Mouse (Mus musculus) G1E (cell line): ENCODE measurements around the gene Rtp4. TPM values are rescaled to one million over a fixed set of nuclear protein-coding genes. Genes with fewer than 3 reads are reported as not detected.

ENCODE experiments used
- ATAC-seq: 2 replicates; pipeline ENCODE4 v1.8.0; 2016; ENCODE audit warnings: mild to moderate bottlenecking; ENCODE audit not compliant: insufficient number of reproducible peaks, poor library complexity, low FRiP score, severe bottlenecking; ENCODE audit errors: extremely low read depth
- DNase-seq: peaks from one replicate; pipeline ENCODE4 v3.0.0; 2012; ENCODE audit warnings: low spot score
- H3K27me3 ChIP-seq: 2 replicates; pipeline ENCODE4 v1.6.1; 2012; ENCODE audit warnings: mild to moderate bottlenecking, low read length, inconsistent platforms; ENCODE audit not compliant: insufficient read depth
- H3K36me3 ChIP-seq: replicated peaks from 2 replicates; pipeline ENCODE3; 2012; ENCODE audit warnings: mild to moderate bottlenecking, inconsistent platforms
- H3K4me1 ChIP-seq: 2 replicates; pipeline ENCODE4 v1.6.1; 2012; ENCODE audit warnings: low read depth, low read length, inconsistent platforms, mixed read lengths; ENCODE audit not compliant: insufficient read depth
- H3K4me3 ChIP-seq: 2 replicates; pipeline ENCODE4 v1.5.1; 2012; ENCODE audit warnings: low read depth, mild to moderate bottlenecking, inconsistent platforms, low read length, moderate library complexity, mixed read lengths
- H3K9me3 ChIP-seq: replicated peaks from 2 replicates; pipeline ENCODE4 v1.6.1; 2012; ENCODE audit warnings: inconsistent platforms
- GATA1 ChIP-seq: IDR thresholded peaks from 2 replicates; pipeline ENCODE4 v1.6.1; 2012; ENCODE audit warnings: borderline replicate concordance, low read length, inconsistent platforms, mixed read lengths
- GATA2 ChIP-seq: IDR thresholded peaks from 2 replicates; pipeline ENCODE4 v1.6.1; 2012; ENCODE audit warnings: low read depth, low read length, inconsistent platforms, borderline replicate concordance
- POLR2AphosphoS5 ChIP-seq: IDR thresholded peaks from 2 replicates; pipeline ENCODE4 v1.6.1; 2012; ENCODE audit warnings: low read depth, low read length, inconsistent platforms; ENCODE audit not compliant: insufficient replicate concordance
- TAL1 ChIP-seq: conservative IDR thresholded peaks from 2 replicates; pipeline ENCODE4 v1.6.1; 2012; ENCODE audit warnings: low read depth, low read length, inconsistent platforms, mixed read lengths
- polyA plus RNA-seq: library from polyadenylated mRNA; stranded (reverse); fragments of >175 nt; gene quantifications from 2 replicates; pipeline ENCODE4 v1.2.3, GENCODE M21; 2012
- total RNA-seq, 2 experiments: library from RNA; stranded (forward) in 1 of 2; stranded (reverse) in 1 of 2; fragments of 200-1000 nt in 1 of 2; fragments of >200 nt in 1 of 2; fragmentation: Nextera tagmentation in 1 of 2; gene quantifications; 2 replicates each; pipeline ENCODE4 v1.2.3; 2014 to 2017

The Rtp4 gene
- total and polyA plus RNA-seq, 3 experiments: 0.33 TPM; not detected in 2

DNA sequence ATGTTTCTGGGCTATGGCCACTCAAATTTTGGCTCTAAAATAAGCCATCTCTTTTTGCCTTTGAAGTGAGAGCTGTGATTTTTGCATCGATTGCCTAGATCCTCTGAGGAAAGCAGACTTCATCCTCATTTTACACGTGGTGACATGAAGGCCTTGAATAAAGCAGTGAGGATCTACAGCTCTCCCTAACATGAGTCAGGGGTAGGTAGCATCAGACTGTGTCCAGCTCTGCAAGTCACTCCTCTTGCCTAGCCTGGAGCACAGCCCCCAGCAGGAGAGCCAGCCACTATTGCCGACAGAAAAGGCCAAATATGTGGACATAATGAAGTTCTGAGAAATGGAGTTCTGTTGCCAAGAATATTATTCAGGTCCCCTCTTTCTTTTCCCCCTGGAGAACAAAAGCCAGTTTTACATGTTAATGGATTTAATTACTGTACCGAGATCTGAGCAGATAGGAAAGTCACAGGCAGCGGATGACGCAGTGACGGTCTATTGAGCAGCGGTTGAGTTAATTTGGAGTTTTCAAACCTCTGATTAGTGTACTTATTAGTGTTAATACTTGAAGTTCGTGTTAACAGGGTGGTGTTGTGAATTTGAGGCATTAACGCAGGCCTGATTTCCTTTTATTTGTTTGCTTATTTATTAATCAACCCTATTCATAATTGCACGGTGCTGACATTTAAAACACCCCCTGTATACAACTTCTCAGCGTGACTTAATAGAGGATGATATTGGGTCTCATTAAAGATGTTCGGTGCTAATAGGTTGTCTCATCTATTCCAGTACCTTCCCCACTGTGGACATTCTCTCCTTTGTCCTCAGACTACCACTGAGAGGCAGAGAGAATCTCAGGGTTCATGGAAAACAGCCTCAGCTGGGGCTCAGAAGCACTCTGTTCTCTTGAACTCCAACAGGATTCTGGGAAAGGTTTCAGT, 139.8 kb downstream of the Rtp4 start:
- peaks cover 25% of the 10 kb centered on the region for H3K9me3 ChIP-seq
- no peaks in the 10 kb centered on the region for H3K36me3 ChIP-seq
- no peak overlapping the region for H3K4me3 ChIP-seq
- no peaks in the 10 kb centered on the region for H3K4me1 ChIP-seq
- ATAC-seq (no peak), DNase-seq (no peak)
- H3K27me3 ChIP-seq: no peaks in the 10 kb centered on the region
- no peak for TF ChIP-seq TAL1
- TF ChIP-seq GATA1: no peak
- no peak for TF ChIP-seq POLR2AphosphoS5
- no peak for TF ChIP-seq GATA2

Other genes starting within 250 kb of the Rtp4 start
- not detected in 2 replicates for gene Rtp1, start 91.2 kb upstream of the Rtp4 start, total RNA-seq (2014; fragmentation: Nextera tagmentation)
- gene Rtp1, start 91.2 kb upstream of the Rtp4 start, total RNA-seq (2017): 0.05 TPM in 1 of 2 replicates, not detected in the other
- not detected in 2 replicates for gene Rtp1, start 91.2 kb upstream of the Rtp4 start, polyA plus RNA-seq
- gene Masp1, start 524 bp downstream of the Rtp4 start, total RNA-seq (2014; fragmentation: Nextera tagmentation): not detected in 2 replicates
- gene Masp1, start 524 bp downstream of the Rtp4 start, total RNA-seq (2017): 0.06 and 0.27 TPM in 2 replicates
- gene Masp1, start 524 bp downstream of the Rtp4 start, polyA plus RNA-seq: not detected in 2 replicates